Mouse (Mus musculus): ENCODE data around the gene Rbm20. TPM values are rescaled to one million over a fixed set of nuclear protein-coding genes. Genes with fewer than 3 reads are reported as not detected.

Gene Rbm20
- total RNA-seq, 2 experiments from 2014 or later = 5.2 to 6.3 TPM

GRCm38 (mm10) chr19:53713364-53713763, 36.3 kb downstream of the Rbm20 start:
- no peak for DNase-seq (ENCODE audit: low spot score in 2 of 2)

DNA sequence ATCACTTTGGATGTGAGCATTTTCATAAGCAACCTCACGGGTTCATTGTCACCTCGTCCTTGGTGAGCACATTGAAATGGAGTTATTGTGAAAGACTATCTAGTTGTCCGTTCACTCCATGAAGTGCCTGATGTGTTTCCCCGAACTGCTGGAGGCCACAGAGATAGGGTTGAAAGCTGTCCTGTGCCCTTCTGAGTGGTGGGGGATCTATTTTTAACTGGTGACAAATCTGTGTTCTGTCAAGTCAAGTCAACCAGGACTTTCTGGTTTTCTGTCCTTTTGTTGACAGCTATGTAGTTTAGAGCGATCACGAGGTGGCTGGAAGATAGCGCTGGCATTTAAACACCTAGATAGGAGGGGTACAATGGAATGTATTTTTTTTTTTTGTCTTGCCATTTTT, 39.4 kb downstream of the Rbm20 start:
- no peak for DNase-seq (ENCODE audit: low spot score in 2 of 2)

- DNase-seq (ENCODE audit: low spot score in 2 of 2) = no peak
These were observed 40.3 kb downstream of the Rbm20 start for GRCm38 (mm10) chr19:53717364-53717763.

DNA sequence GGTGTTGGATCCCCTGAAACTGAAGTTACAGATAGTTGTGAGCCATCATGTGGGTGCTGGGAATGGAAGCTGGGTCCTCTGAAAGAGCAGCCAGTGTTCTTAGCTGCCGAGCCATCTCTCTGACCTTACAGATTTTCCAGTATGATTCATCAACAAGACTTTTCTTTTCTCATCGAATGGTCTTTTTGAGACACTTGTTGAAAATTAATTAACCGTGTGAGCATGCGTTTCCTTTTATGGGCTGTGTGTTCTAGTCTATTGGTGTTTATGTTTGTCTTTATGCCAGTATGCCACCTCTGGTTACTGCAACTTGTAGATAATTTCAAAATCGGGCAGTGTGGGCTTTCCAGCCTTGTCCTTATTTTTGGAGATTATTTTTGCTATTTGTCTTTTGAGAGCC, 45.1 kb downstream of the Rbm20 start:
- no peak for DNase-seq (ENCODE audit: low spot score in 2 of 2)

DNA sequence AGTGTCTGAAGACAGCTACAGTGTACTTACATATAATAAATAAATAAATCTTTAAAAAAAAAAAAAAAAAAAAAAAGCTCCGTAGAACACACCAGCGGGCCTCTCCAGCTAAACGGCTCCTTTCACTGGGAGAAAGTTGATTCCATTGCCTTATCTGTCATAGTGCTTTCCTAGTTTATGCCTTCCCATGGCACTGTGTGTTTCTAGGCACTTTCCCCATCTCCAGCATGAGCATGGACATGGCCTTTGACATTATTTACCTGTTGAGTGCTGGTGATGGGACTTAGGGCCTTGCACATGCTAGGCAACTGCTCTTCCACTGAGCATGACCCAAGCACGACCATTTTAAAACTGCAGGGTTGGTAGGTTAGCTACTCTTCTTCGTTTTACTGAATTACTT, 46.9 kb downstream of the Rbm20 start:
- DNase-seq (ENCODE audit: low spot score in 2 of 2) = no peak

DNA sequence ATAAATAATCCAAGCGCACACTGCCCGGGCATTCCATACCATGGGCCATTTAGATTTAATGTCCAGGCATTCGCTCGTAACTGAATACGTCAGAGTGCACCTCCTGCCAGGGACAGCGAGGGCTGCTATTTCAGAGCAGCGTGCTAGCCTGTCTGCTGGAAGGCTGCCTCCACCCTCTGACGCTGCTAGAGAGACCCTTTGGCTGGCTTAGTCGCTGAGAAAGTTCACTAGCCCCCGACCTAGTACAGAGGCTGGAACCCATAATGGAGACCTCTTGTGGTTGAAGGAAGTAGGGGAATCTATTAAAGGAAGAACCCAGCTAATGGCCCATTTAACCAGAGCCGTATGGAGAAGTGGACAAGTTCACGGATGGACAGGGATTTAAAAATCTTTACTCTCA, 49.2 kb downstream of the Rbm20 start:
- no peak for DNase-seq (ENCODE audit: low spot score in 2 of 2)

DNA sequence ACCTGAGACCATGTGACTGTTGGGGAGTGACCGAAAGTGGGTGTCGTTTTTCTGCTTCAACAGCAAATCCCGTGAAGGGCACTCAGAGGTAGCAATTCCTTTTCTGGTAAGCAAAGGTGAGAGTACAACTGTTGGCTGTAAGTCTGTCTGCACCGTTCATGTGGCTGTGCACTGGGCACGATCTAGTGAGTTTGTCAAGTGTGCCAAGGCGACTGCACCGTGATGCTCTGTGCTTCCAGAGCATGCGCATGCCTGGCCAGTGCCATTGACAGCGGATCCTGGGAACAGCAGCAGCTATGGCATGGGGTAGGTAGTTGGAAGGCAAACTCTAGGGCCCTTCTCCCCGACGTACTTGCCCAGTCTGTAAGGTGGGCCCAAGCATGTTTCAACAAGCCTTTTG, 49.6 kb downstream of the Rbm20 start:
- no peak for DNase-seq (ENCODE audit: low spot score in 2 of 2)

GRCm38 (mm10) chr19:53727277-53727676, 50.2 kb downstream of the Rbm20 start:
- no peak for DNase-seq (ENCODE audit: low spot score in 2 of 2)

DNA sequence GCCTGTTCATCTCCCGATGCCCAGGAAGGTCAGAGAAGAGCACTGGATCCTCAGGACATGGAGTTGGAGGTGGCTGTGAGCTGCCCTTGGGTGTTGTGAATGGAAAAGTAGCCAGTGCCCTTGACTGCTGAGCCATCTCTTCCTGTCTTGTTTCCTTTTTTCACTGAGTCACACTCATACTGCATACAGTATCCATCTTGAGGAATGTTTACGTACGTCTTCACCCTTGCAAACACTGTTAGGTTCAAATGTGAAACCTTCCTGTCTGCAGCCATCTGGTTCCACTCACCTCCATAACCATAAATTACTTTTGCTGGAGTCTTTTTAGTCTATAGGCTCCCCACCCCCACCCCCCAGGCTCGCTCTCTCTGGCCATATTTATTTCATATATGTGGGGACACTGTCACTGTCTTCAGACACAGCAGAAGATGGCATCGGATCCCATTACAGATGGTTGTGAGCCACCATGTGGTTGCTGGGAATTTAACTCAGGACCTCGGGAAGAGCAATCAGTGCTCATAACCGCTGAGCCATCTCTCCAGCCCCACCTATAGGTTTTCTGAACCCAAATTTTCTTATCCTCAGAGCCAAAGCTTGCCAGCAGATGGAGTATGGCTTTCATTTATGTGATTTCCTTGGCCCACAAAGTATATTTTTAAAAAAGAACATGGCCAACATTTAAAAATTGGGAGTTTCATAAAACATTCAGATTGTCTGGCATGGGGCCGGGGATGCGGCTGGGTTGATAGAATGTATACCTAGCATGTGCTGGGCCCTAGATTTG, 51.0 kb downstream of the Rbm20 start:
- no peak for DNase-seq (ENCODE audit: low spot score in 2 of 2)

- no peak for DNase-seq (ENCODE audit: low spot score in 2 of 2)
These were observed 52.8 kb downstream of the Rbm20 start for GRCm38 (mm10) chr19:53729919-53730318.

DNA sequence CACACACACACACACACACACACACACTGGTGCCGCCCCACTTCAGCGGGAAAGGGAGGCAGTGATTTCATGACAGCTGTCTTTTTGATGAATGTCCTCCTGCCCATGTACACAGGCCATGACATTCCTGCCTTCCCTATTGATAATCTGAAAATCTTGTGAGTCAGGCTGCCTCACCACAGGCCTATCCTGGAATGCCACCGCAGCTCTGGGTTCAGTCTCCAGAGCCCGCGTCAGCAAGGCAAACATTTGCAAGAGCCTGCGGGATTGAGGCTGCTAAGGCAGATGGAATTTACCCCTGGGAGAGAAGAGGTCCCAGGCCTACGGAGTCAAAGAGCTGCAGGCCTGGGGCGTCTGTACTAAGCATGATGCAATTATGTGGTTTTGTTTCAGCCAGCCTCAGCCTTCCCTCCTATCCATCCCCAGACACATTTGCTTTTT, 54.7 kb downstream of the Rbm20 start:
- DNase-seq (ENCODE audit: low spot score in 2 of 2) = no peak

- DNase-seq (ENCODE audit: low spot score in 2 of 2) = no peak
These were observed 57.7 kb downstream of the Rbm20 start for GRCm38 (mm10) chr19:53734845-53735244.

- no peak for DNase-seq (ENCODE audit: low spot score in 2 of 2)
These were observed 61.6 kb downstream of the Rbm20 start for GRCm38 (mm10) chr19:53738701-53739131.

DNA sequence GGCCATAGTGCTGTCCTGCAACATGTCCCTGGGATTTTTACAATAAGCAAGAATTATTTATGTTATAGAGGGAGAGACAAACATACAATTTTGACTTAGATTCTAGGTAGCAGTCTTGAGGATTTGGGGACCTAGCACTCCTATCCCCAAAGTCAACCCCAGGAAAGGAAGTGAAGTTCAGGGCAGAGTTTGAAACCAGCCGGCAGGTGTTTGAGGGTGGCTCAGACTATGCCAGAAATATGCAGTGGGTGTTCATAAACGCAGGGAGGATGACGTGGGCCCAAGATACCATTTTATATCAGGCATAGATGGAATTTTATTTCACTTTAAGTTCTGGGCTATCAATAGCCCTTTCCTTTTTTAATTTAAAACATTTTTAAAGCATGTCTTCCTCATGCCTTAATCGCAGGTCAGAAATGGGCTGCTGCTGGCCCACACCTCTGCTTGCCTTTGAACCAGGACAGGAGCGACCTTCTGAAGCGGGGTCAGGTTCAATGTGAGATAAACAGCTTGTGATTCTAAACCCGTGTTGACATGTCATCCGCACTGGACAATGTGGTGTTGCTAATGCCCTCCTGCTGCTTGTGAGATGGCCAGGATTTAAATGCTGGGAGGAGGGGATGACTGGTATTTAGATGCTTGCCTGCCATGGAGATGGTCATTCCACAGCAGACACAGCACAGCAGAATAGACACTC, 62.6 kb downstream of the Rbm20 start:
- no peak for DNase-seq (ENCODE audit: low spot score in 2 of 2)

GRCm38 (mm10) chr19:53740750-53741380, 63.8 kb downstream of the Rbm20 start:
- no peak for DNase-seq (ENCODE audit: low spot score in 2 of 2)

DNA sequence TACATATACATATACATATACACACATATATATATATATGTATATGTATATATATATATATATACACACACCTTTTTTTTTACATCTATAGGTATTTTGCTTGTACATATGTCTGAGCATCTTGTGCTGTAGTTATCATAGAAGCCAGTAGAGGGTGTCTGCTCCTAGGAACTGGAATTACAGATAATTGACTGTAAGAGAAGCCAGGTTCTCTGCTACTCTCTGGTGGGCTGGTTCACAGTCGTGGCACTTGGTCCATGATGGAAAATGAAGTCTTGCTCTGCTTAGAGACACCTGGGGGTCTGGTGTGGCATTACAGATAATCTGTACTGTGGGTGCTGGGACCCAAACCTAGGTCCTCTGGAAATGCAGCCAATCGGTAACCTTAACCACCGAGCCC, 64.8 kb downstream of the Rbm20 start:
- DNase-seq (ENCODE audit: low spot score in 2 of 2) = no peak

DNA sequence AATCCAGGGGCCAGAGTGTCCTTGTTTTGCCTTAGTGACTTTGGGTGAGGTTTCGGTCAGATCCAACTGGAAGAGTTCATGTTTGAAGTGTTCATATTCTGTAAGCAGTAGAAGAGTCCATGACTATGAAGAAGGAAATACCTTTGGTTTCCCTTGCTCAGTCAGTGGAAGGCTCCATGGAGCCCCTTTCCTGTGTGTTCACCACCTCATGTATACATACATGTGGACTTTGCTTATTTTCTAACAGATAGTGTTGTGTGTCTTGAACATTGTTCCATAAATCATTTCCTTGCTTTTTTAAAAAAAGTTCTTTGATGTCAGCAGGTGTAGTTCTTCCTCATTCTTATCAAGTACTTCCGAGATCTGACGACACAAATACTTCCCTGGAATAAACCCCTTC, 68.2 kb downstream of the Rbm20 start:
- no peak for DNase-seq (ENCODE audit: low spot score in 2 of 2)

- DNase-seq (ENCODE audit: low spot score in 2 of 2) = no peak
These were observed 69.0 kb downstream of the Rbm20 start for GRCm38 (mm10) chr19:53746116-53746515.

DNA sequence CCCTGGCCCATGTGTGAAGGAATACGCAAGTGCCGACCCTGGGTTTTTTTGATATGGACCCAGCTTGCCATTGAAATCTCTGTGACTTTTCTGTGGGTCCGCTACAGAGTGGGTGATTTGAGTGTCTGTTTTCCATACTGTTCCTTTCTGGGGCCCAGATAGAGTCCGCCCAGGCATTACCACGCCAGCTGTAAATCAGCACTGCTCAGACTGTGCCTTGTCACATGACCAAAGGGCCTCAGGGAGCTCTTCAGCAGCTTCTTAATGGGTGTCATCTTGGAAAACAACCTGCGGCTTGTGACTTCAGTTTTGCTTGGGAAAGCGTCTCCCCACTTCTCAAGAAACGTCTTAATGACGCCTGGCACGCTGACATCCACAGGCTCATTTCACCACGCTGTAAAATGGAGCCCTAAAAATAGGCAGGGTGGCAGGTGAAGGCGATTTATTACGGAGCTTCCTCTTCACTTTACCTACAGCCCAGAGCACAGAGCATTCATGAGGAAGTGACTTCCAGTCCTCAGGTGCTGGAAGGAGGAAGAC, 71.2 kb downstream of the Rbm20 start:
- DNase-seq (ENCODE audit: low spot score in 2 of 2) = no peak

GRCm38 (mm10) chr19:53749326-53749725, 72.2 kb downstream of the Rbm20 start:
- DNase-seq (ENCODE audit: low spot score in 2 of 2) = no peak

- no peak for DNase-seq (ENCODE audit: low spot score in 2 of 2)
These were observed 74.5 kb downstream of the Rbm20 start for GRCm38 (mm10) chr19:53751420-53752185.
